Mouse (Mus musculus) right cerebral cortex, postnatal 36 days (tissue): ENCODE results near the gene C5ar2.
"Not testable (repeated sequence)": the region's sequence is repeated elsewhere in the genome, so short reads cannot be mapped to it uniquely, and the experiment has no call there.

ENCODE experiments used
- DNase-seq, 2 experiments: peaks; one replicate each; pipeline ENCODE4 v3.0.0; 2022; ENCODE audit warnings: low spot score in 2 of 2, mixed read lengths in 1 of 2

Gene C5ar2

GRCm38 (mm10) chr7:16257830-16258229 is 13.9 kb upstream of the C5ar2 start:
- no peak for DNase-seq

GRCm38 (mm10) chr7:16255963-16256362 is 12.0 kb upstream of the C5ar2 start:
- DNase-seq = not testable (repeated sequence)

GRCm38 (mm10) chr7:16254195-16254594 is 10.2 kb upstream of the C5ar2 start:
- DNase-seq = no peak

DNA sequence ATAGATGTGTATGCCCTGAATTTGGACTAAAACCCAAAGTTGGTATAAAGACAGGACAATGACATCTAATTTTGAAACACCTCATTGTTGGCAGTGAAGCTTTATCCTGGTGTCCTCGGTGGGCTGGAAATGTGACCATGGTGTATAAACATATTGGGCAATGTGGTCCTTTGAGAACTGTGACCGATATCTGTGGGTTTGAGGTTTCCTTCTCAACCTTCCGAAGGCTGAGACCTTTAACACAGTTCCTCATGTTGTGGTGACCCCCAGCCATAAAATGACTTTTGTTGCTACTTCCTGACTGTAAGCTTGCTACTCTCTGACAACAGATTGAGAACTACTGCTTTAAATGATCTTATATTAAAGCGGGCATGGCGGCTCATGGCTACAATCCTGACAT is 6.7 kb upstream of the C5ar2 start:
- no peak for DNase-seq

DNA sequence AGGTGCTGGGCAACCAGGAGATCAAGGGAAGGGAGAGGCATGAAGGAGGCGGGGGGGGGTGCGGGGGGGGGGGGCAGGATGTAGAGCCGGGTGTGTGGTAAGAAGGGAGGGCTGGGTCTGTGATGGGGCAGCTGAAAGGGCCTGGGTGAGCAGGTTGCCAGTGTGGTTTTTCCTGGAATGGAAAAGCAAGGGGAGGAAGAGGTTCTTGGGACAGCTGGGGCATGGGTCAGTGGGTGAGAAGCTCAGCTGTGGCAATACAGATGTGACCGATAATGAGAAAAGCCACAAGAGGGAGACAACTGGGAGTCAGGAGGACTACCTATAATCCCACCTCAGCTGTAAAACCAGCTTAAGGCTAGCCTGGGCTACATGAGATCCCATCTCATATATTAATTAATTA is 2.0 kb upstream of the C5ar2 start:
- DNase-seq = no peak

- DNase-seq = no peak
These were observed 1.8 kb downstream of the C5ar2 start for GRCm38 (mm10) chr7:16242198-16242597.

- no peak for DNase-seq
These were observed 2.2 kb downstream of the C5ar2 start for GRCm38 (mm10) chr7:16241787-16242186.

- DNase-seq = no peak
These were observed 3.0 kb downstream of the C5ar2 start for GRCm38 (mm10) chr7:16240978-16241303.

DNA sequence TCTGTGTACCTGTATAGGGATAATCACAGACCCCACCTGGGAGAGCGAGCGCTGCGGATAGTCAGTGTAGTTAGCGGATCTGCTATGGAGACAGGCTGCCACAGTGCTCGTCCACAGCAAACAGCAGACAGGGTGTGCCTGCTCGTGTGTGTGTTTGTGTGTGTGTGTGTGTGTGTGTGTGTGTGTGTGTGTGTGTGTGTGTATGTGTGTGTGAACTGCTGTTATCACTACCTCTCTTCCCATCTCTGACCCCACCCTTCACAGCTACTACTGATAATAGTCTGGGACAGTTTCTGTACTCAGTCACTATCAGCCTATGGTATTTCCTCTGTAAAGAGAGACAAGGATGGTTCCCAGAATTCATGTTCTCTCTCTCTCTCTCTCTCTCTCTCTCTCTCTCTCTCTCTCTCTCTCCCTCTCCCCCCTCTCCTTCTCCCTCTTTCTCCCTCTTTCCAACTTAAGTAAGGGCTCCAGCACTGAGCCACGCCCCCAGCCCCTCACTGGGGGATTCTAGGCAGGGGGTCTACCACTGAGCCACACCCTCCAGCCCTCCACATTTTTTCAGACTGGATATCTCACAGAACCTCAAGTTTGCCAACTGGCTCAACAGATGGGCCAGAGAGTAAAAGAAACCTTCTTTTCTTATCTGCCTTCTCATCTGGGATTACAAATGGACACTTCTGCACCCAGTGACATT is 3.5 kb downstream of the C5ar2 start:
- no peak for DNase-seq

DNA sequence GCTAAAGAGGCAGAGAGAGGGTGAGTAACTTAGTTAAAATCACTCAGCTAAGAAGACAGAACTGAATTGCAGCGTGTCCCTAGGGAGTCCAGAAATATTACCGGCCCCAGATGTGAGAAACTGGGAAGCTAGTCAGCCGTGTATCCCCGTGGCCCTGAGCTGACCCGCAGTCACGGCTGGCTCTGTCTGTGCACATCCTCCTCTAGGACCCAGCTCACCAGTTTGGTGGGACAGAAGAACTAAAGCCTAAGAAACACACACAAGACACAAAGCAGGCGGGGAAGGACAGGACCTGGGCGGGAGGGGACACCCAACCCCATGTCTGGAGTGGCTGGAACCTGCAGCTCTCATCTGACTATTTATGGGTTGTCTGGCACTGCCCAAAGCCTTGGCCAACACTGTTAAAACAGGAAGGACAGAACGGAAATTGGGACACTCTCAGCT is 4.4 kb downstream of the C5ar2 start:
- DNase-seq = no peak

GRCm38 (mm10) chr7:16229869-16230268 is 14.1 kb downstream of the C5ar2 start:
- DNase-seq = no peak

DNA sequence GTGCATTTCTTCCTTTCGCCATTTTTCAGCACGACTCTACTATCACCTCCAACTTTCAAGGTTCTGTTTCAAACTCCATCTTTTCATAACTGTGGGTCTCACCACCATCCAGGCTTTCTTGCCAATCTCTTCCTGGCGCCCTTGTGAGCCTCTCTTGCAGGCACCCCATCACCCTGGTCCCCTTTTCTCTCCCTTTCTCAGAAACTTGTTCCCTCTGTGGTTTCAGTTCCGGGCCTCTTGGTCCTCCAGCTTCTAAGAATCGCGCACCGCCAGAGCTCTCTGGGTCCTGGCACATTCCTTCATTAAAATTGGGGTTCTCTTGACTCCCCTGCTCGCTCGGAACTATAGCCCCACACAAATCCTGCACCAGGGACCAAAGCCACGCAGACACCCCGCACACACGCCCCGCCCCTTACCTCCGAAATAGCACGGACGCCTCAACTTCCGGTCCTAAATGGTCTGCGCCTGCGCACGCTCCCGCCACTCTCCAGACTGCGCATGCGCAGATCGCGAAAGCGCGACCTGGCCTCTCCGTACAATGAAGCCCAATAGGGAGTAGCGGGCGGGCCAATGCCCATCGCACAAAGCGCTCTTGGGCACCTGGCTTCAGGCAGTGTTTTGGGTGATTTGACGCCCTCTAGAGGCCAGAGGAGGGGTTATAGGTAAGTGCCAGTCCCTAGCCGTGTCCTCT is 22.2 kb downstream of the C5ar2 start, which contains the start of gene Dhx34:
TSS of gene Dhx34 (minus strand) at position 456 of the 691 bp plus-strand sequence.
- DNase-seq = peak; percentile 93 to 94

DNA sequence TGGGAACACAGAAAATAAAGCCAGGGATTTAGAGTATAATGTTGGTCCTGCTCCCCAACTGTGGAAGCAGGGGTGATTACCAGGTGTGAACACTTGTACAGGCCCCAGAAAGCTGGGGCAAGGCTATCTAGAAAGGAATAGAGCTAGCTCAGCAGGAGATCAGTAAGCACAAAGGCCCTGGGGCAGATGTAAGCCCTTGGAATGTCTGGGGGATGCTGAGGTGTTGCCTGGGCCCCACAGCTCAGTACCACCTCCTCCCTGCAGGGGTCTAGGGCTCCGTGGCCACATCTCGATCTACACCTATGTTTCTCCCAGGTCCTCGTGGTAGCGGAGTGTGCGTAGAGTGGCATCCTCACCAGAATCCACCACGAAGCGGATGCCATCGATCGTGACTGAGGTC is 30.0 kb downstream of the C5ar2 start:
- DNase-seq = no peak

- no peak for DNase-seq
These were observed 30.8 kb downstream of the C5ar2 start for GRCm38 (mm10) chr7:16213196-16213595.

- DNase-seq = no peak
These were observed 33.0 kb downstream of the C5ar2 start for GRCm38 (mm10) chr7:16210862-16211365.

GRCm38 (mm10) chr7:16208781-16209665 is 34.9 kb downstream of the C5ar2 start:
- DNase-seq = no peak

DNA sequence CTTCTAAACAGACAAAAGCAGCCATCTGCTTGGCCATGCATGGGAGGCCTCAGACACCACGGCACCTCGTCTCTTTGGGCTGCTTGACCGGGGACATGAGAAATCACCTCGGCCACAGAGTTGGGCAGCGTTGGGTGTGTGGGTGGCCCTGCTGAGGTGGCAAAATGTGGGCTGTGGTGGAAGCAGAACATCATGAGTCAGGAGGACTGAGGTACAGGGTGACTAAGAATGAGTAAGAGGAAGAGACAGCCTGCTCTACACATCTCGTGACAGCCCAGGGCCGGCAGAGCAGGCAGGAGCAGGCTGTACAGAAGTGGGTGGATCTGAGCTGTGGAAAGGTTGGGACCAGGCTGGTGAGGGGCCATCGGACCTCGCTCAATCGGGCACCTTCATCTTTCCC is 36.5 kb downstream of the C5ar2 start:
- DNase-seq = peak; percentile 52 to 62

- no peak for DNase-seq
These were observed 36.9 kb downstream of the C5ar2 start for GRCm38 (mm10) chr7:16207076-16207475.

DNA sequence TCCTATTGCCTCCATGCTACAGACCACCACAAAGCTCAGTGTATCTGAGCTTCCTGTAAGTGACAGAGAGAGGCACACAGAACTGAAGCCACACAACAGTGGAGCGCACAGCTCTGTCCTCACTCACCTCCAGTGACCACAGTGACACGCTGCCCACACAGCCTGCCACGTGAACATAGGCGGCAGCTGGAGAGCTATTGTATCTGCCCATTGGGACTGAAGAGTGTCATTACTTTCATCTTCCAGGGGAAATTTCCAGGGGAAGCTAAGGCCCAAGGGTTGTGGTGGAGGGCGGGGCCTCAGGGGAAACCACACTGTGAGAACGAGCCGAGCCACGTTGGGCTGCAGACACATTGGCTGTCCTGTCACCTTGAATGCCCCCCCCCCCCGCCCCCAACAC is 39.2 kb downstream of the C5ar2 start:
- no peak for DNase-seq

GRCm38 (mm10) chr7:16203505-16203903 is 40.5 kb downstream of the C5ar2 start:
- DNase-seq = no peak

- no peak for DNase-seq
These were observed 41.0 kb downstream of the C5ar2 start for GRCm38 (mm10) chr7:16202756-16203504.
